8 mouse cellular contexts compared by ENCODE assay signal in genomic region chr5:76658084-76658934, GRCm38 (mm10). TPM values are rescaled to one million over a fixed set of nuclear protein-coding genes. Genes with fewer than 3 reads are reported as not detected.
DNase-seq lines count a peak whose midpoint lies in the region; ATAC-seq lines count a peak whose summit lies in the region.

No protein-coding gene starts in this region.

- H3K9me3 ChIP-seq in embryonic facial prominence, embryonic 11.5 days (replicated peaks; ENCODE audit: control insufficient read depth, low read length): no peaks in the 10 kb centered on the region

- peak; percentile 25 to 41 for DNase-seq in left cerebral cortex, adult 18-20 months (ENCODE audit: low spot score in 2 of 2)
- no peak for DNase-seq in left cerebral cortex, adult 9 months (ENCODE audit: low spot score in 2 of 2)
- peak; percentile 53 for DNase-seq in adrenal gland, postnatal 14 days
- DNase-seq in embryonic facial prominence, embryonic 11.5 days (ENCODE audit: low spot score): peak; percentile 70
- DNase-seq in heart, postnatal 4 days: peak; percentile 20
- peak; percentile 85 for DNase-seq in liver
- peak; percentile 87 for DNase-seq in neural tube, embryonic 10.5 days (ENCODE audit: extremely low spot score, low spot score)

- H3K36me3 ChIP-seq in embryonic facial prominence, embryonic 11.5 days (replicated peaks; ENCODE audit: control insufficient read depth, insufficient read depth, low read depth, low read length): no peaks in the 10 kb centered on the region

- peak overlapping the region; percentile 99 for H3K9ac ChIP-seq in embryonic facial prominence, embryonic 11.5 days (replicated peaks; ENCODE audit: low read length)

- no peaks in the 10 kb centered on the region for H3K27me3 ChIP-seq in embryonic facial prominence, embryonic 11.5 days (ENCODE audit: control insufficient read depth, insufficient read depth, low read length)

- peak overlapping the region; percentile 93 for H3K4me2 ChIP-seq in embryonic facial prominence, embryonic 11.5 days (ENCODE audit: low read depth, low read length)

- H3K4me3 ChIP-seq in embryonic facial prominence, embryonic 11.5 days (ENCODE audit: low read depth, low read length): peak overlapping the region; percentile 72

- H3K27ac ChIP-seq in embryonic facial prominence, embryonic 11.5 days (replicated peaks; ENCODE audit: low read depth, low read length): peak overlapping the region; percentile 88

- ATAC-seq in embryonic facial prominence, embryonic 11.5 days (replicated peaks; ENCODE audit: insufficient number of reproducible peaks, low FRiP score, low TSS enrichment, low read depth): peak; percentile 74
- no peak for ATAC-seq in monocyte, adult 5-6 weeks (replicated peaks; ENCODE audit: insufficient number of reproducible peaks, low FRiP score, low TSS enrichment, poor library complexity, severe bottlenecking)

- WGBS in embryonic facial prominence, embryonic 11.5 days: 2% methylated on average over 38 of the region's 38 CpGs

- no peaks in the 10 kb centered on the region for H3K4me1 ChIP-seq in embryonic facial prominence, embryonic 11.5 days (ENCODE audit: control insufficient read depth, insufficient read depth, low read length)

RNA-seq across cellular contexts. Expression of gene C530008M17Rik, which starts 2.0 kb away (rescaled TPM):
- total RNA-seq in left cerebral cortex, adult 18-20 months (2021): 10 to 100 TPM; 49.9 to 57.4 TPM
- 12.0 and 16.7 TPM in 2 replicates for total RNA-seq in adrenal gland, postnatal 14 days (2021)
- polyA plus RNA-seq in embryonic facial prominence, embryonic 11.5 days (2014; fragmentation: Nextera tagmentation; extraction: Ambion mirVana): 18.9 and 21.6 TPM in 2 replicates
- total RNA-seq in heart, postnatal 4 days (2021): 1 to 10 TPM; 7.6 to 9.5 TPM
- 0.32 to 1.9 TPM in 2 of 3 replicates, not detected in the other for total RNA-seq in monocyte, adult 5-6 weeks (2017)

Comparison
In these comparisons a context has a peak if more than half of its experiments do, and no peak if none do; other contexts are left out.
1. DNase-seq: peak in left cerebral cortex, adult 18-20 months (2 of 2), adrenal gland, postnatal 14 days (single experiment), embryonic facial prominence, embryonic 11.5 days (single experiment), heart, postnatal 4 days (single experiment), liver (single experiment) and neural tube, embryonic 10.5 days (single experiment); none in left cerebral cortex, adult 9 months (0 of 2).